Mouse (Mus musculus) induced T-regulatory cell, adult 2 months (primary cell): ENCODE results near the gene Uevld.
"Not testable (repeated sequence)": the region's sequence is repeated elsewhere in the genome, so short reads cannot be mapped to it uniquely, and the experiment has no call there.

Source experiments
- DNase-seq: peaks from one replicate; pipeline ENCODE4 v3.0.0-alpha.2; 2012; ENCODE audit warnings: low read depth

The Uevld gene

DNA sequence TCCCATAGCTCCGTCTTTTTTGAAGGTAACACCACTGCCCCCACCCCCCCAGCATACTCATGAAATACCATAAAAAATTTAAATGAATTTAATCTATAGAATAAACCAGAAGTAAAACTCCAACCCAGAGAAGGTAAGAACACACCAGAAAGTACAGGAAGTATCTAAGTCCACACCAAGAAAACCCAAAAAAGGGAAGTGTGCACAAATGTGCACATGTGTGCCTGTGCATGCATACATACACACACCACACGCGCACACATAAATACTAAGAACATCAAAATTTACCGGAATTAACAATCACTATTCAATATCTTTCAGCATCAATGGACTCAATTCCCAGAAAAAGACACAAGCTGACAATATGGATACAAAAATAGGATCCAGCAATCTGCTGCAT is 11.6 kb upstream of the Uevld start:
- DNase-seq, result no peak

DNA sequence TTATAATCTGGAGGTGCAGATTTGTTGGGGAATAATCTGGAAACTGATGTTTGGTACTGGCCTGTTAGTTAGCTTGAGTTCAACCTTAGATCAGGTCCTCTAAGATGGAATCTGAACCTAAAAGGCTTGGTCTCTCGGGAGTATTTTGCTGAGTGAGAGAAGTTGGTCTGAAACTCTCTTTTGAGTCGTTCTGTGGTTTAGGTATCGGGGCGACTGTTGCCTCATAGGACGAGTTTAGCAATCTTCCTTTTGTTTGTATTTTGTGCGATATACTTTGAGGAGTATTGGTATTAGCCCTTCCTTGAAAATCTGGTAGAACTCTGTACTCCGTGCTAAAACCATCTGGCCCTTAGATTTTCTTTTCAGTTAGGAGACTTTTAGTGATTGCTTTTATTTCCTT is 5.7 kb upstream of the Uevld start:
- DNase-seq, result no peak

DNA sequence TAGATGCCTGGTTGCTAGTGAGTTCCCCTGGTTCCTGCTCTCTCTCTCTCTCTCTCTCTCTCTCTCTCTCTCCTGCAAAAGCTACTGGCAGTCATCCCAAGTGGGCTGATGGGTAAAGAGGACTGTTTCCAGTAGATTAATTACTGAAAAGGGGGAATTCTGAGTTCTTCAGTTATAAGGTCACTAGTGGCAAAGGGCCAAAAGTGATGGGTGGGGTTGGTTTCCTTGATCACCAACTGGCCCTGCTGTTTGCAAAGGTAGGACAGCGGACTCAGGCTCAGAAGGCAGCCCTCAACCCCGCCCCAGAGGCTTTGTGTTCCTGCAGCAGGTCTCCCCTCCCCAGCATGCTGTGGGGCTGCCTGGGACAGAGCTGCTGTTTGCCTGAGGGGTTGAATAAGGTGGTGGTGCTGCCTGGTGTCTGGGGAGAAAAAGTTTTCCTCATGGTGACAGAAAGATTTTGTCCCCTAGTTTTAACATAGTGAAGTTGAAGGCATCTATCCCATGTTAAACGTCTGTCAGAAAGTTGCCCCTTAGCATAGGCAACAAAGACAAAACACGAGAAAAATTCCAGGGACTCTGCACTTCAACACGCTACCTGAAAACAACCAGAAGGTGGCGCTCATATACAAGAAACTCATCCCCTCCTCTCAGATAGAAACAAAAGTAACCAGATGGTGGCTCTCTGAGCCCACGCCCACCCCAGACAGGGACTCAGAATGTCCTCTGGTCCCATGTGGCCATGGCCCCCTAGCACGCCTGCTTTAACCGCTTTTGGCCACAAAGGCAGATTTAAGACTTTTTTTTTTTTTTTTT is 4.7 kb upstream of the Uevld start:
- DNase-seq, result peak; percentile 88

DNA sequence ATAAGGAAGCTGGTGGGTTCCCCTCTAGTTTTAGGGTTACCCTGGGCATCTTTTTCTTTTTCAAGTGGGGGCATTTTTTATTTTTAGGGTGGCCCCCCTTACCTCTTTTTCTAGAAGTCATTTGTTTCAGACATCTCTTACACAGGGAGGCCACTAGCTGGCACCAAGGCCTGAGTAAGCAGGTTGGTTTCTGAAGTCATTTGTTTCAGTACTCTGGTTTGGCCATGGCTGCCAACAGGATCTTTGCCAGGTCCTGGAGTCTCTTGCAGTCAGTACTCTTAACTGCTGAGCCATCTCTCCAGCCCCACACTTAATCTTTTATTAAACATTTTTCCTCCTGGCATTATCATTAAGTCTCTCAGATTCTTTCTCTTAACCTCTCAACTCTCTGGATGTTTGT is 3.8 kb upstream of the Uevld start:
- DNase-seq, result no peak

DNA sequence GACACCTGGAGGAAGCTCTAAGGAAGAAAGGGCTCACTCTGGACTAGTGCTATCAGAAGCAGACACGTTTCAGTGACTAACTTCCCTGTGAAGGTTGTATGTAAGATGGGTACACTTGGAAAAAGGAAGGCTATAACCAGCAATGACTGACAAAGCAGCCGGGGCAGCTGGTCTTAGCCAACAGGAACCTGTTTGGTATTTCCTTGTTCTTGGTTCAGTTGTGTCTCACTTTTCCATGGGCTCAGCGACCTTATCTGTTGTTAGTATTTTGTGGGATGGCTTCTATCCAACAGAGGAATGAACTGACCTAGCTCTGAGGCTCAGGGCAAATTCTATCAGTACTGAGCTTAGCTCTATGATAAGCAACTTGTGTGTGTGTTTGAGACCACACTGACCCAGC is 2.7 kb upstream of the Uevld start:
- DNase-seq, result no peak

DNA sequence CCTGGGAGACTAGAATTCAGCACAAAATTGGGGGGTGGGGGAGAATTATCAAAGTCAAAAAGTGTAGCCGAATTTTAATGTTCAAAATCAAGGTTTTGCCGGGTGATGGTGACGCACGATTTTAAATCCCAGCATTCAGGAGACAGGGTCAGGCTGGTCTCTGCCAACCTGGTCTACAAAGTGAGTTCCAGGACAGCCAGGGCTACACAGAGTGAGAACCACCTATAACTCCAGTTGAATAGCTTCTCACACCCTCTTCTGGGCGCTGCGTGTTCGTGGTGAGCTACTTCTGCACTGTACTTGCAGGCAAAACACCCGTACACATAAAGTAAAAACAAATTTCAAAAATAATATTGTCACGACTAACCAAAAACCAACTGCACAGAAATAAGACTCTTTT is 526 bp upstream of the Uevld start:
- DNase-seq, result peak; percentile 26

DNA sequence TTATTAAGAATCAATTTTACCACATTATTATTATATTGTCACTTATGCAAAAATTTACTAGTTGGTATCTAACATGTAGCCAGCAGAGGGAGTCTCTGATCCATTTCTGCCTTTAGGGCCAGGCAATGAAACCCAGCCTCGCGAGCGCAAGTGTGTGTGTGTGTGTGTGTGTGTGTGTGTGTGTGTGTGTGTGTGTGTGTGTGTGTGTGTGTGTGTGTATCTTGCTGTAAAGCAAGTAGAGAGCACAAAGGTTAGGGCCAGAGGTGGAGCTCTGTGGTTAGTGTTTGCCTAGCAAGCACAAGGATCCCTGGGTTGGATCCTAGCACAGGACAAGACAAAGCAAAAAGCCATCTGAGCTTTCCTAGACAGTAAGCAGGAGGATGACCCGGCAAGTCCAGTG is 22.5 kb downstream of the Uevld start:
- DNase-seq, result peak; percentile 59

DNA sequence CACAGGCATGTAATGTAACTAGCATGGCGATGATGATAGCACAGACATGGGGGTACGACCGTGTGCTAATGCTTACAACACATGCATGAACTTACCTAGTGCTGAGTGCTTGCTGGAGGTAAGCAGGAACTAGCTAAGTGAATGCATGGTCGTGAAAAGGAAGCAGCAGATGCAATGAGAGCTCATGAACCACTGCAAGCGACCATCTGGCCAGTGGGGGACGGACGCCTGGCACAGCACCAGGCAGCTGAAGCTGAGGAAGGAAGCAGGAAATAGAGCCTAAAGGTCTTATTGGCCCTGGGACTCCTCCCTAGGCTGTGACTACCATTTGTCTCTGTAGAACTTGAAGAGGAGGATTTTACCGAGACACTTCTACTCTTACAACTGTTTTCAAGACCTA is 23.5 kb downstream of the Uevld start:
- no peak for DNase-seq

DNA sequence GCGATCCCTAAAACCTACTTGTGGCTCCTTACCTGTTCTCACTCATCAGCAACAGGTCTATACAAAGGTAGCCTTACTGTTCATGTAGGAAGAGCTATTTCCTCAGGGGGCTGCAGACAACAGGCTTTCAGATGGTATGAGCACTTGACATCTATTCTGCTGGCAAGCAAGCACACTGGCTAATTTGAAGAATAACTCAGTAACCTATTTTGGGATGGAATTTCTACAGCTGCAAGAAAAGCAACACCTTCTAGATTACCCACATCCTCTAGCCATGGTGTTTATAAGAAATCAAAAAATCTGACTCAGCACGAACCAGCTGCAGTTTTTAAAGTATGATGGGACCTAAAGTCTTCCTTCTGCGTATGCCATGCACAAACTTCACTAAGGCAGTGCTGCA is 27.0 kb downstream of the Uevld start:
- no peak for DNase-seq

DNA sequence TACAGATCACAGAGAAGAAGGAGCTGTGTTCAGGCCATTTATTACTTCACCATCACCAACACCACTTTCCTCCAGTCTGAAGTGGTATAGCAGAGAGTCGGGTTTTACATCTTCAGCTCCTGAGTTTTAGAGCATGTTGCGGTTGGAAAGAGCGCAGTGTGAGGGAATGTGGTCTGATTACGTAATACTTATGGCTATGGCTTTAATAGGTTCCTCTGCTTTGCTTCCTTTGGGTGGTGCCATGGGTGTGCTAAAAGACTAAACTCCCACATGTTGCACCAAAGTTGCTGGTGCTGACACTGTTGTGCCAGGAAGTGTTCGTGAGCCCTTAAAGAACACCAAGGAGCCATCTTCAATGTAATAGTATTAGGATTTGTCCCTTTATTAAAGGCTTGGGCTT is 30.0 kb downstream of the Uevld start:
- no peak for DNase-seq

DNA sequence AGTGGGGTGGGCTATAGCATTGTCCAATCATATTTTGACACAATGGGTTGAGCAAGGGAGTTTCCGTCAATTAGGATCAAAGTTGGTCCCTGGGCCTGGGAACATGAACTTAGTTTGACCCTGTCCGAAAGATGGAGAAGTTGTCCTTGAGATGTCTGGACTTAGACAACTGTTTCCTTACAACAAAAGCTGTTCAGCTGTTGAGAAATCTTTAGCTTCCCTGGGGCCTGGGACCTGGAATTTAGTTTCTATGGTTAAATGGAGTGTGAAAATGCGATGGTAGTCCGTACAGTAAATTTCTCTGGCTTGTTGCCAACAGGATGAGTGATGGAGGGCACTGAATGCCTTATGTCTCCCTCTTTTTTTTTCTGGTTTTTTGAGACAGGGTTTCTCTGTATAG is 36.3 kb downstream of the Uevld start:
- no peak for DNase-seq

DNA sequence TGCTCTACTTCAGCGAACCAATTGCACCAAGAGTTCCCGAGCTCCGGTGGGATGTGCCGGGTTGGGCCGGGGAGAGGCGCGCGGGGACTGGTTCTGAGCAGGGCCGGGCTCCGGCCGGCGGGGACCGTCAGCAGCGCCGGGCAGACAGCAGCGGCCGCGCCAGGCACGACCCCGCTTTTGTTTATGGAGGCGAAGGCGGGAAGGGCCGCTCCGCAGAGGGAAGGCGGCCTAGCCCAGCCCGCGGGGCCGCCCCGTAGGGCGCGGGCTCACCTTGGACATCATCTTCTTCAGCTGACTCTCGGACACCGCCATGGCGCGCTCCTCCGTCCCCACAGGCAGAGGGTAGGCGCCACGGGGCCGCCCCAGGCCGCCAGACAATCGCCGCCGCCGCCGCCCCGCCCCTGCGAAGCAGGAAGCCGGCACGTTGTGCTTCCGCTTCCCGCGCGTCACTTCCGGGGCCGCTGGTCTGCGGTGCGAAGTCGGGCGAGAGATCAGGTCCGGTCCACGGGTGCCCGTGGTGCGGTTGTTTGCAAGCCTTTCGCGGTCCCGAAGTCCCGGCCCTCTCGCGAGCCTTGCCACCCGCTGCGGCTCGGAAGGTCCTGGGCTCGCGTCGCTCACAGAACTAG is 38.7 kb downstream of the Uevld start, which contains the start of gene Tsg101:
Gene Tsg101, minus strand, starts transcription at position 419 of the 626 bp plus-strand sequence.
- peak; percentile 95 for DNase-seq

DNA sequence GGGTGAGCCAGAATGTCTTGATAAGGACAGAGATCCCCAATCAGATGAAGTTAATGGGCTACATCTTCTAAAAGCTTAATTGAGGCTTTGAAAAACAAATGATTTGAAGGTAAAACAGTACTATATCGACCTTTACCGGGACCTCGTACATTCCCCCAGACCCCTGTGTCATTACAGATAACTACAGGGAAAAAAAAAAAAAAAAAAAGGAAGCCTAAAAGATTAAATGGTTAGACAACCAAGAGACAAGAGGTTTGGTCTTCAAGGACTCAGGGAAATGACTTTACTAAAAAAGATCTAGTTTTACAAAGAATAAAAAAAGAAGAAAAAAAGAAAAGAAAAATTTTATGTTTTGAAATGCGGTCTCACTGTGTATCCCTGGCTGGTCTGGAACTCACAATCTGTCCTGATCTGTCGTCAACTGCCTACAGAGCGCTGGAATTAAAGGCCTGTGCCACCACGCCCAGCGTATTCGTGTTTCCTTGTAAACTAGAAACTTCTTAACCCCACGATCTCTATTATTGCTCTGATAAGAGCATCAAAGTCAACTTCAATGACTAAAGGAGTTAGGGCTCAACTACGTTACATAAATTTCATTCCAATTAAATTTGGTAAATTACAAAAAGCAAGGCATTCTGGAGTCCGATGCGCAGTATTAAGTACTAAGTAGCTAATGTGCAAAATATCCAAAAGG is 39.5 kb downstream of the Uevld start:
- peak; percentile 17 for DNase-seq

DNA sequence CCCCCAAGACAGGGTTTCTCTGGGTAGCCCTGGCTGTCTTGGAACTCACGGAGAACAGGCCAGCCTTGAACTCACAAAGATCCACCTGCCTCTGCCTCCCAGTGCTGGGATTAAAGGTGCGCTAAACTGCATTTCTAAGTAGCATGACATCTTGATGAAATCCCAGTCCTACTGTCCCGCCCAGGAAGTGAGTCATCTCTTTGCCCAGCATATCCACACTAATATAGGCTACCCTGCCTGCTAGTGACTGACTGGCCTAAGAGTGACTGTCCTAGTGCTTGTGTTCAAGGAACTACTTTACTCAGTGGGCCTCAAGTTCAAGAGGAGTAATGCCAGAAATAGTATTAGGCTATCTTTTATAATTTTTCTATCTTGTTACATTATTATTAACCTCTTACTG is 42.0 kb downstream of the Uevld start:
- DNase-seq, result no peak

DNA sequence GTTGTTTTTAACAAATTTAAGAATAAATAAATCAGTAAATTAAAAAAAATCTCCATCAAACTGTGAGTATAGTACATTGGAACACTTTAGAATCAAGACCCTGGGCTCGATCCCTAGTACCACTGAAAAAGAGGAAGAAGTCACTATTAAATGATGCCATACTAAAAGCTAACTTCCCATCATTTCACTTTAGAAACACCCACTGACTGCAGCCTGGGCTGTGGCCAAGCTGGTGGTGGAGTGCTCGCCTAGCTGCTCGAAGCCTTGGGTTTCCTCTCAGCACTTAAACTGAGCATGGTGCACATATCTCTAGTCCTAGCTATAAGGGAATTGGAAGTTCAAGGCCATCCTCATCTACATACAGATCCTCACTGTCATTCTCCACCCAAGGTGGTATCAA is 47.1 kb downstream of the Uevld start:
- DNase-seq, result no peak

DNA sequence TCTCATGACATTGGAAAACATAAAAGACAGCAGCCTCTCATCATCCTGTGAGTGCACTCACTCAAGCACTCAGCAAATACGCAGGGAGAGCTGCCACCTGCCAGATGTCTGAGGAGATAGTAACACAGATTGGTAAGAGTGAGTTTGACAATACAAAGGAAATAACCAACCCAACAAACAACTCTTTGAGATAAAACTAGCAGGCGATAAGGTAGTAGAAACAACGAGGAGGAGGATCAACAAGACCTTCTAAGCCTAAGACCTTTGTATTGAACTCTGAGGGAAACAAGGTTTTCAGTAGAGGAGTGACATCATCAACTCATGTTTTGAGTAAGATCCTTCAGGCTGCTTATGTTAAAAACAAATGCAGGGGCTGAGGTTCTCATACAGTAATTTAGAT is 59.0 kb downstream of the Uevld start:
- peak; percentile 66 for DNase-seq

DNA sequence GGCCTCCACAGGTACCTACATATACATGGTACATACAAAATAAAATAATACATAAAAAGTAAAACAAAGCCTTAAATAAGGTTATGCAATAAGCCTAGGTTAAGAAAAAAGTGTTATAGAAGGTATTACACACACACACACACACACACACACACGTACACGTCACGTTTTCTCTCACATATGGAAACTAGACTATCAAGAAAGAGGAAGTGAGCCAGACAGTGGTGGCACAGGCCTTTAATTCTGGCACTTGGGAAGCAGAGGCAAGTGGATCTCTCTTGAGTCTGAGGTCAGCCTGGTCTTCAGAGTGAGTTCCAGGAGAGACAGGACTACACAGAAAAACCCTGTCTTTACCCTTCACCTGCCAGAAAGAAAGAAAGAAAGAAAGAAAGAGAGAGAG is 62.8 kb downstream of the Uevld start:
- DNase-seq, result no peak

DNA sequence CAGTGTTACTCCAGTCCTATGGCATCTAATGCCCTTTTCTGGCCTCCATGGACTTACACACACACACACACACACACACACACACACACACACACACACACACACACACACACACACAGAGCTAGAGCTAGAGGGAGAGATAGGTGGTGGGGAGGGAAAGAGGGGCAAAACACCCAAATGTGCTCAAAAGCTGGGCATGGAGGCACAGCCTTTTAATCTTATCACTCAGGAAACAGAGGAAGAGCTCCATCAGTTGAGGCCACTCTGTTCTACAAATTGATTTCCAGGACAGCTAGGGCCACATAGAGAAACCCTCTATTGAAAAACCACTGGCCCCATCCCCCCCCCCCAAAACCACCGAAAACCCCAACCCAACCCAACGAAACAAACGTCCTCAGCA is 75.0 kb downstream of the Uevld start:
- no peak for DNase-seq

DNA sequence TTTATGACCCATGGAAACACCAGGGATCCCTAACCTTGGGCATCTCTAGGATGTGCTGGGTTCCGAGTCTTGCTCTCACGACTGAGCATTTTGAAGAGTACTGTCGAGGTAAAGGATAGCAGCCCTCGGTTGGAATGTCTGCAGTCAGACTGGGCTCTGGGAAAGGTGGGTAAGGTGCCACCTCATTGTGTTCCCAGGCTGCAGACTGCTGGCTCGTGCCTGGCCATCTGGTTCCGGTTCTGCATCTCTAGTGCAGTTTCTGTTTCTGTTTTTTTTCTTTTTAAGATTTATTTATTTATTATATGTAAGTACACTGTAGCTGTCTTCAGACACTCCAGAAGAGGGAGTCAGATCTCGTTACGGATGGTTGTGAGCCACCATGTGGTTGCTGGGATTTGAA is 76.4 kb downstream of the Uevld start:
- not testable (repeated sequence) for DNase-seq

DNA sequence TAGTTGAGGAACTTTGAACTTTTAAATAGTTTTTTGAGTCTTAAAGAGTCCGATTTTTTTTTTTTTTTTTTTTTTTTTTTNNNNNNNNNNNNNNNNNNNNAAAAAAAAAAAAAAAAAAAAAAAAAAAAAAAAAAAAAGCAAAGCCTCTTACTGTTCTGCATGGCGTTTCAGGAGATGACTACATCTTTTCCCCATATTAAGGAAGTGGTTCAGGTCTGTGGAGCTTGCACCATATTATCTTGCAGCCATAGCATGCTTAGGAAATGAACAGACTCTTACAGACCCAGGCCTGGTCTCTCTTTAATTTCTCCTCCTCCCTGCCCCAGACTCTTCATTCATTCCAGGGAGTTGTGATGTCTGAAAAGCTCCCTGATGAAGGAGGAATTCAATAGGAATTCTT is 77.3 kb downstream of the Uevld start:
- no peak for DNase-seq

DNA sequence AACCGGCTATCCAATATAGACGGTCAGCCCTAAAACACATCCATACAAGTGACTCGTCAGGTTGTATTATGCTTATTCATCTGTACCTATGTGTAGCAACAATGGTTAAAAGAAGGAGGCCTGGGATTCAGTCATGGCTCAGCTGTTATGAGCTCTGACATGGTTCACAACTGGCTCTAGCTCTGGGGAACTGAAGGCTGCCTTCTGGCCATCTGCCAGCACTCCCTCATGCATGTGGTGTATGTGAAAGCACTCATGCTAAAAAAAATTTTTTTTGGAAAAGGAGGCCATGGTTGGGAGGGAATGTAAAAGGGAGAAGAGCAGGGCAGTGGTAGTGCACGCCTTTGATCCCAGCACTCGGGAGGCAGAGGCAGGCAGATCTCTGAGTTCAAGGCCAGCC is 78.5 kb downstream of the Uevld start:
- DNase-seq, result no peak

DNA sequence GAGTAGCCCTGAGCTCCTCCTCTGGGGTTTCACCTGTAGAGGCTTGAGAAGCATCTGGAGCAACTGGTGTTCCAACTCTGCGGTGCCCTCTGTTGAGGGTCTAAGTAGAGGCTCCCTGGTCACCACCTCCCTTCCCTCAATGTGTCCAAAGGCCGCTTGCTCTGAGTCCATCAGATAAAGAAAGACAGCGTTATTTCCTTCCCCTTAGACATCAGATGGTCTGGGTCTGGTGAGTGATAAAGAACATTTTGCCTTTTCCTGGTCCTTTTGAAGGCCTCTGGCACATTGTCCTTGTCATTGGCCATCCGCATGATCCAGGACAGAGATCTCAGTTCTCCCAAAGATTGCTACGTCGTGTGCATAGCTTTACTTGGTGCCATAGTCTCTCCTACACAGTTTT is 81.1 kb downstream of the Uevld start:
- DNase-seq, result no peak

DNA sequence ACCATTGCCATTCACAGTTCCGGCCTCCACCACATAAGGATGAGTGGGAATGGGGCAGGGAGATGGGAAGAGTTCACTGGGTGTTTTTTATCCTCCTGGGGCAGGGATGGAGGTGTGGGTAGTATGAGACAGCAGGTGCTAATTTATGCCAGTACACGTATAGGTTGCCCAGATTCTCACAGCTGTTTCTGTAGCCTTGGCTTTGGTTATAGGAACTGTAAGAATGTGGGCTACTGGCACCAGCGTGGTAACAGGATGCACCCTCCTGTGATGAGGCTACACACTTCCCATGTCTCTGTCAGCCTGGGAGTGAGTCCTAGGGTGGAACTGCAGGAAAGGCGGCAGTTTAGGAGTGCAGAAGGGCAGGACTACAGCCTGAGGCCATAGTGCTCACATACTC is 81.5 kb downstream of the Uevld start:
- DNase-seq, result no peak
